Mouse (Mus musculus) lung, embryonic 15.5 days (tissue): ENCODE results near the gene Orm1. TPM values are rescaled to one million over a fixed set of nuclear protein-coding genes. Genes with fewer than 3 reads are reported as not detected.

Experiments used
- ATAC-seq: fragments of 200-750 bp; cut with Nextera tagmentation; 2 replicates; pipeline ENCODE4 v1.8.0; 2017; ENCODE audit warnings: moderate number of reproducible peaks, borderline replicate concordance; ENCODE audit not compliant: low FRiP score, low TSS enrichment; ENCODE audit errors: extremely low read depth
- H3K27ac ChIP-seq: fragments of 300-500 bp; sonication (generic); 2 replicates; pipeline ENCODE4 v1.5.1; 2015; ENCODE audit warnings: moderate library complexity, mild to moderate bottlenecking, inconsistent platforms
- H3K27me3 ChIP-seq: fragments of 300-500 bp; sonication (generic); 2 replicates; pipeline ENCODE4 v1.6.1; 2015; ENCODE audit warnings: inconsistent platforms
- H3K36me3 ChIP-seq: fragments of 300-500 bp; sonication (generic); 2 replicates; pipeline ENCODE4 v1.6.1; 2015; ENCODE audit warnings: inconsistent platforms
- H3K4me1 ChIP-seq: fragments of 300-500 bp; sonication (generic); 2 replicates; pipeline ENCODE4 v1.6.1; 2015; ENCODE audit warnings: inconsistent platforms
- H3K4me2 ChIP-seq: fragments of 300-500 bp; sonication (generic); 2 replicates; pipeline ENCODE4 v1.6.1; 2015; ENCODE audit warnings: inconsistent platforms, mild to moderate bottlenecking, moderate library complexity
- H3K4me3 ChIP-seq: fragments of 300-500 bp; sonication (generic); 2 replicates; pipeline ENCODE4 v1.5.1; 2015; ENCODE audit warnings: mild to moderate bottlenecking, inconsistent platforms
- H3K9ac ChIP-seq: fragments of 300-500 bp; sonication (generic); 2 replicates; pipeline ENCODE4 v1.6.1; 2015; ENCODE audit warnings: inconsistent platforms
- H3K9me3 ChIP-seq: fragments of 300-500 bp; sonication (generic); 2 replicates; pipeline ENCODE4 v1.6.1; 2016; ENCODE audit warnings: inconsistent platforms
- WGBS: fragments of 180-500 bp; shearing (Covaris S2); methylation state at CpG from one replicate; pipeline ENCODE4 v1.1.7; 2015; 5-methylcytosine and 5-hydroxymethylcytosine counted together
- polyA plus RNA-seq: library from polyadenylated mRNA; unstranded; fragments of >200 nt; fragmentation: Nextera tagmentation; extraction: Ambion mirVana; gene quantifications from 2 replicates; pipeline ENCODE4 v1.2.1, GENCODE M21; 2015

Orm1 gene
- polyA plus RNA-seq, 1 experiment from 2014 or later, result not detected

GRCm38 (mm10) chr4:63388029-63388428, 43.7 kb downstream of the Orm1 start:
- Histone ChIP-seq H3K27me3 (no peaks in the 10 kb centered on the region), H3K27ac (no peak overlapping the region), H3K9me3 (no peaks in the 10 kb centered on the region), H3K4me2 (no peak overlapping the region), H3K36me3 (peaks cover 27% of the 10 kb centered on the region), H3K4me1 (peaks cover 3% of the 10 kb centered on the region; the same call in 1 of the 2 replicates), H3K9ac (no peak overlapping the region), H3K4me3 (no peak overlapping the region)
- 77% methylated on average over 6 of the region's 6 CpGs for WGBS
- no peak for ATAC-seq

GRCm38 (mm10) chr4:63389121-63389886, 44.9 kb downstream of the Orm1 start:
- Histone ChIP-seq H3K36me3 (peaks cover 21% of the 10 kb centered on the region), H3K9me3 (no peaks in the 10 kb centered on the region)
- WGBS, result 57% methylated on average over 8 of the region's 8 CpGs

GRCm38 (mm10) chr4:63389887-63390528, 45.6 kb downstream of the Orm1 start:
- 66% methylated on average over 11 of the region's 11 CpGs for WGBS
- Histone ChIP-seq H3K27me3 (no peaks in the 10 kb centered on the region), H3K4me1 (peaks cover 3% of the 10 kb centered on the region; the same call in 1 of the 2 replicates), H3K9me3 (no peaks in the 10 kb centered on the region), H3K4me3 (no peak overlapping the region), H3K27ac (no peak overlapping the region), H3K36me3 (peaks cover 25% of the 10 kb centered on the region), H3K9ac (no peak overlapping the region), H3K4me2 (no peak overlapping the region)
- no peak for ATAC-seq

More at GRCm38 (mm10) chr4:63389121-63389886, 44.9 kb downstream of the Orm1 start:
- Histone ChIP-seq H3K9ac (no peak overlapping the region), H3K4me2 (no peak overlapping the region), H3K27me3 (no peaks in the 10 kb centered on the region), H3K4me1 (peaks cover 3% of the 10 kb centered on the region; the same call in 1 of the 2 replicates), H3K27ac (no peak overlapping the region), H3K4me3 (no peak overlapping the region)
- ATAC-seq, result no peak; the same call in 1 of the 2 replicates

GRCm38 (mm10) chr4:63391322-63391721, 47.0 kb downstream of the Orm1 start:
- H3K4me3 ChIP-seq, result no peak overlapping the region
- peaks cover 27% of the 10 kb centered on the region for H3K36me3 ChIP-seq
- no peak overlapping the region for H3K9ac ChIP-seq
- no peak for ATAC-seq
- H3K27me3 ChIP-seq, result no peaks in the 10 kb centered on the region
- no peaks in the 10 kb centered on the region for H3K9me3 ChIP-seq
- H3K4me2 ChIP-seq, result no peak overlapping the region
- H3K27ac ChIP-seq, result no peak overlapping the region
- H3K4me1 ChIP-seq, result peaks cover 3% of the 10 kb centered on the region; the same call in 1 of the 2 replicates
- WGBS, result 70% methylated on average over 6 of the region's 6 CpGs

Other genes with a start within 250 kb of the Orm1 start
- 1.6 and 7.5 TPM in 2 replicates for gene Ambp, start 189.8 kb upstream of the Orm1 start, polyA plus RNA-seq
- 8.3 and 9.2 TPM in 2 replicates for gene Kif12, start 172.4 kb upstream of the Orm1 start, polyA plus RNA-seq
- 20.2 and 20.3 TPM in 2 replicates for gene Col27a1, start 130.6 kb upstream of the Orm1 start, polyA plus RNA-seq
- not detected in 2 replicates for gene Orm3, start 11.6 kb downstream of the Orm1 start, polyA plus RNA-seq
- gene Orm2, start 17.9 kb downstream of the Orm1 start, polyA plus RNA-seq, result not detected in 2 replicates
- gene Akna, start 58.8 kb downstream of the Orm1 start, polyA plus RNA-seq, result 9.0 and 10.4 TPM in 2 replicates
- gene Whrn, start 151.4 kb downstream of the Orm1 start, polyA plus RNA-seq, result 2.7 and 2.8 TPM in 2 replicates
- 265 and 273 TPM in 2 replicates for gene Atp6v1g1, start 200.2 kb downstream of the Orm1 start, polyA plus RNA-seq
- gene Tmem268, start 214.2 kb downstream of the Orm1 start, polyA plus RNA-seq, result 9.0 and 9.8 TPM in 2 replicates